Mouse (Mus musculus) c-Kit-negative CD71-positive TER-119-positive erythroid progenitor cells, embryonic 14.5 days (primary cell): ENCODE results near the gene Fosl2.
"Not testable (repeated sequence)": the region's sequence is repeated elsewhere in the genome, so short reads cannot be mapped to it uniquely, and the experiment has no call there.

Source experiments
- DNase-seq: peaks from one replicate; pipeline ENCODE4 v3.0.0-alpha.2; 2013; ENCODE audit warnings: low read depth, low spot score

The Fosl2 gene

GRCm38 (mm10) chr5:32177737-32178136, 42.1 kb downstream of the Fosl2 start:
- no peak for DNase-seq

GRCm38 (mm10) chr5:32178720-32179119, 43.1 kb downstream of the Fosl2 start:
- not testable (repeated sequence) for DNase-seq

GRCm38 (mm10) chr5:32182885-32183629, 47.5 kb downstream of the Fosl2 start:
- no peak for DNase-seq

GRCm38 (mm10) chr5:32187717-32188116, 52.1 kb downstream of the Fosl2 start:
- DNase-seq, result no peak

GRCm38 (mm10) chr5:32191259-32191658, 55.7 kb downstream of the Fosl2 start:
- DNase-seq, result no peak

- DNase-seq, result no peak
These were observed 56.6 kb downstream of the Fosl2 start for GRCm38 (mm10) chr5:32192016-32192845.

GRCm38 (mm10) chr5:32194236-32194635, 58.6 kb downstream of the Fosl2 start:
- DNase-seq, result no peak

GRCm38 (mm10) chr5:32195857-32196609, 60.4 kb downstream of the Fosl2 start:
- DNase-seq, result no peak

- peak; percentile 40 for DNase-seq
These were observed 62.1 kb downstream of the Fosl2 start for GRCm38 (mm10) chr5:32197698-32198097.

- DNase-seq, result no peak
These were observed 63.5 kb downstream of the Fosl2 start for GRCm38 (mm10) chr5:32199136-32199535.

- no peak for DNase-seq
These were observed 64.0 kb downstream of the Fosl2 start for GRCm38 (mm10) chr5:32199594-32199993.

GRCm38 (mm10) chr5:32204653-32205052, 69.1 kb downstream of the Fosl2 start:
- DNase-seq, result no peak

GRCm38 (mm10) chr5:32206726-32207125, 71.1 kb downstream of the Fosl2 start:
- no peak for DNase-seq
